Mouse (Mus musculus) CD4-positive, CD25-positive, alpha-beta regulatory T cell, adult 9 weeks (primary cell): ENCODE results near the gene 2510002D24Rik. TPM values are rescaled to one million over a fixed set of nuclear protein-coding genes. Genes with fewer than 3 reads are reported as not detected.

Experiments
- polyA plus RNA-seq: library from polyadenylated mRNA; unstranded; fragments of 100-300 nt; shearing (Covaris generic); gene quantifications from one replicate; pipeline ENCODE4 v1.2.1, GENCODE M21; 2017

The 2510002D24Rik gene
- 74.0 TPM for polyA plus RNA-seq

DNA sequence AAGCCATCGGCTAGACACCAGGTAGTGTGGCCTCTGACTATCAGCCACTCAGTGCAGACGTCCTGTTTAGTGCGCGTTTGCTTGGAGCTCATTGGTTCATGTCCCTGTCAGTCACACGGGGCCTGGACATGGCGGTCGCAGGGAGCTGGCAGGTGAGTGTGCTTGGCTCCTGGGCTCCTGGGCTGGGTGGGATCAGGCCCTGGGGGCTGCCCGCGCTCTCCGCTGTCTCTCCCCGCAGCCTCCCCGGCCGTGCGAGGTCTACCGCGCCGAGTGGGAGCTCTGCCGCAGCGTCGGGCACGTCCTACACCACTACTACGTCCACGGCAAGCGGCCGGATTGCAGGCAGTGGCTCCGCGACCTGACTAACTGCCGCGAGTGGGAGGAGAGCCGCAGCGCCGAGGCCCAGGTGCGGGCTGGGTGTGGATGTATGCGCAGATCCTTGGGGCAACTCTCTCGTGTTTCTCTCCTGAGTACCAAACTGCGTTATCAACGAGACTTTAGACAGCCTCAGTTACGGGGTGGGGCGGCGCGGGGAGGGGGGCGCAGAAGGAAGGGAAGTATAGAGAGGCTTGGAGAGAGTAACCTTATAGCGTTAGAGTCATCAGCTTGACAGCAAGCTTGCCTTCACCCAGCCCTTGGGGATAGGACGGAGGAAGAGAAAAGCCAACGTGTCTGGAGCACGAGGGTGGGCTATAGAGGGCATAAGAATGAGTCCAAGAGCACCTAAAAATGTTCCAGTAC lies at the start of gene 2510002D24Rik, which contains the start of gene Gm28539:
TSS of gene 2510002D24Rik (plus strand) at position 111 of the 741 bp plus-strand sequence.
TSS of gene Gm28539 (plus strand) at position 117 of the 741 bp plus-strand sequence.

DNA sequence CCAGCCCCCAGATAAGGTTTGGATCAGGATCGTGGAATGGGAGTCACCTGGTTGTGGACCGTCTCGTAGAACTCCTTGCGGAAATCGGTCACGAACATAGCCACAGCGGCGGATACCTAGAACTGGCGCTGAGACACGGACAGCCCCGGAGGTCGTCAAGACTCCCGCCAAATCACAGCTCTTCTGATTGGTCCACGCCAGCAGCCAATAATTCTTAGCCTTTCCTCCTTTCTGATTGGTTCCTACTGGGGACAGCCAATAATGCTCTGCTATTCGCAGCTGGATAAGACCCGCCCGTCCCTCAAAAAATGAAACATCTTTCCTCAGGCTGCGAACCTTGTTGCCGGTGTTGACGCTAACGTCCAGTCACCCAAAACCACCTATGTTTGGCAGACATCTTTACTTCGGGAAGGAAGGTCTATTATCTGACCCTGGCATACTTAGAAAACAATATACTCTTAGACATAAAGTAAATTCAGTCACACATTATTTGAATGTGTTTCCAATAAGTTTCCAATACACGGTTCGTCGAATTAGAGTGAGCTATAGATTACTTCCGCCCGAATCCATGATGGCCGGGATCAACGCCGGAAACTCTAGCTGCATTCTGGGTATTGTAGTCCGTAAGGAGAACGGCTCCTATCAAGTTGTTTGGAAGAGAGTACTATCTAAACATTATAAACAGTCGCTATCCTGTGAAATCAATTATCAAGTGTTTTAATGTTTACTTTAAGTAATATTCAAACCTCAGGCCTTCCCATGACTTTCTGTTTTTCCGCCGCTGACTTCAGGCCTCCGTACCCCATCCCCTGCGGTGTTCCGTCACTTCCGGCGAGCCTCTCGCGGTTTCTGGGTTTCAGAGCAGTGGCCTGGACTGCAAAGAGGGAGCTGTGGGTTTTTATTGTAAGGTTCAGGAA lies 24.7 kb upstream of the 2510002D24Rik start, which contains the start of the genes Ufd1 and Cdc45:
TSS of gene Ufd1 (plus strand) at position 312 of the 917 bp plus-strand sequence.
TSS of gene Cdc45 (minus strand) at position 520 of the 917 bp plus-strand sequence.

DNA sequence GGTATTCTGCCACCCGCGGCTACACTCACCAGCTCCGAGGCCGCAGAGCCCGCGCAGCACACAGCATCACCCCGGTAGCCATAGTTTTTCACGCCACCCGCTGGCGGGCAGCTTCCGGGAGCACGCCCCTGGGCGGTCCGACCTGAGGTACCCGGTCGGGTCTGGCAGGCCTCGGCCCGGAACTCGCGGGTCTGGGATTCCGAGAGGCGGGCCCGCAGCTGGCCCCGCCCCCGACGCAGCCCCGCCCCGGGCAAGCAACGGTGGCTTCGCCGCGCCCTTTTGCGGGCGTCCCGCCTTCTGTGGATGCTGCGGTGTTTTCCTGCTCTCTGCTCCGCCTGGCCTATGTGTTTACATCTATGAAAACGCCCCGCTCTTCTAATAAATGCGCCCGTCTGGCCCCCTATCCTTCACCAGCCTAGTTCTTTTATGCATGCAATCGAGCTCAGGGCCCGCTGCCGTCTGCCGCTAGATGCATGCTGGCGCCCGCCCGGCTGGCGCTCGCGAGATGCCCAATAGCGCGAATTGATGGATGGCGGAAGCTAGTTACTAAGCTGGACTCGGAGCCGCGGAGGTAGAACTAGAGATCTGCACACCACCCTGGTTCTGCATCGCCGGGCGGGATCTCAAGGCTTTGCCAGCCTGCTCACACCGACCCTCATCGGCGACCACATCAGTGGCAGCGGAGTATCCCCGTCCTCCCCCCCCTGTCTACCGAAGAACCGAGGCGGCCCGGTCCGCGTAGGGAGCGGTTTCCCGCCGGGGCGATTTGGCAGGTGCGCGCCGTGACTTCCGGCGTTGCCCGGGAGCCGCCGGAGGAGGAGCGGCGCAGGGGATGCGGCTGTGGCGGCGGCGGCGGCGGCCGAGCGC lies 40.3 kb downstream of the 2510002D24Rik start, which contains the start of the genes Mrpl40 and Hira:
TSS of gene Mrpl40 (minus strand) at position 421 of the 867 bp plus-strand sequence.
TSS of gene Hira (plus strand) at position 596 of the 867 bp plus-strand sequence.

Other genes with a start within 250 kb of the 2510002D24Rik start
- not detected for gene Tbx1, start 245.9 kb upstream of the 2510002D24Rik start, polyA plus RNA-seq
- not detected for gene Gp1bb, start 214.2 kb upstream of the 2510002D24Rik start, polyA plus RNA-seq
- not detected for gene Gm49601, start 210.2 kb upstream of the 2510002D24Rik start, polyA plus RNA-seq
- gene Sept5, start 206.6 kb upstream of the 2510002D24Rik start, polyA plus RNA-seq = 0.33 TPM
- gene Cldn5, start 59.7 kb upstream of the 2510002D24Rik start, polyA plus RNA-seq = not detected
- 158 TPM for gene Ufd1, start 24.8 kb upstream of the 2510002D24Rik start, polyA plus RNA-seq
- 7.2 TPM for gene Cdc45, start 24.6 kb upstream of the 2510002D24Rik start, polyA plus RNA-seq
- gene Gm28539, start within 50 bp of the 2510002D24Rik start, polyA plus RNA-seq = not detected
- 104 TPM for gene Mrpl40, start 40.3 kb downstream of the 2510002D24Rik start, polyA plus RNA-seq
- gene Hira, start 40.5 kb downstream of the 2510002D24Rik start, polyA plus RNA-seq = 8.0 TPM